Mouse (Mus musculus) lung, postnatal 4 days (tissue): ENCODE data around the gene Dppa5a.
"Not testable (repeated sequence)": the region's sequence is repeated elsewhere in the genome, so short reads cannot be mapped to it uniquely, and the experiment has no call there.

Source experiments
- DNase-seq, 2 experiments: peaks; one replicate each; pipeline ENCODE4 v3.0.0; 2021

Gene Dppa5a

DNA sequence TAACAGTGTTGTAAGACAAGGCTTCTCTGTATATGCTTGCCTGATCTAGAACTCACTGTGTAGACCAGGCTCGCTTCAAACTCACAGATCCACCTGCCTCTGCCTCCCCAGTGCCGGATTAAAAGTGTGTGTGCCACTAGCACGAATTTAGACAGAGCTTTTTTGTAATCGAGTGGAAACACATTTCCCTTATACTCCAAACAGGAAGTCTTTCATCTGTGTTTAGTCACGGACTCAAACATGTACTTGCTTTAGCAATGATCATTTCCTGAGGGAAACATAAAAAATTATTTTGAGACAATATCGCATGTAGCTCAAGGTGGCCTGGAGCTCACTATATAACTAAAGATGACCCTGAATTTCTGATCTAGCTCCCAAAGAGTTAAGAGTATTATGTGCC, 4.6 kb downstream of the Dppa5a start:
- no peak for DNase-seq

DNA sequence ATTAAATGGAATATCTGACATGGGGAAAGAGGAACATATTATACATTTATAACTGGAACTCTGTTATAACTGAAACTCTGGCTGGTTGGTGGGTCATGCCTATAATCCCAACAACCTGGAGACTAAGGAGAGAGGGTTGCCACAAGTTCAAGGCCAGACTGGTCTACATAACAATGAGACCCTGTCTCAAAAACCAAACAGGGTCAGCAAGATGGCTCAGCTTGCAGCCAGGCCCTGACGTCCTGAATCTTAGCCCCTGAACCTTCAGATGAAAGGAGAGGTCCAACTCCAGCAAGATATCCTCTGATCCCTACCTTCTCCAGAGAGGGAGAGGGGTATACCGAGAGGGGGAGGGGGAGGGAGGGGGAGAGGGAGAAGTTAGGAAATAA, 7.5 kb downstream of the Dppa5a start:
- DNase-seq, result no peak

DNA sequence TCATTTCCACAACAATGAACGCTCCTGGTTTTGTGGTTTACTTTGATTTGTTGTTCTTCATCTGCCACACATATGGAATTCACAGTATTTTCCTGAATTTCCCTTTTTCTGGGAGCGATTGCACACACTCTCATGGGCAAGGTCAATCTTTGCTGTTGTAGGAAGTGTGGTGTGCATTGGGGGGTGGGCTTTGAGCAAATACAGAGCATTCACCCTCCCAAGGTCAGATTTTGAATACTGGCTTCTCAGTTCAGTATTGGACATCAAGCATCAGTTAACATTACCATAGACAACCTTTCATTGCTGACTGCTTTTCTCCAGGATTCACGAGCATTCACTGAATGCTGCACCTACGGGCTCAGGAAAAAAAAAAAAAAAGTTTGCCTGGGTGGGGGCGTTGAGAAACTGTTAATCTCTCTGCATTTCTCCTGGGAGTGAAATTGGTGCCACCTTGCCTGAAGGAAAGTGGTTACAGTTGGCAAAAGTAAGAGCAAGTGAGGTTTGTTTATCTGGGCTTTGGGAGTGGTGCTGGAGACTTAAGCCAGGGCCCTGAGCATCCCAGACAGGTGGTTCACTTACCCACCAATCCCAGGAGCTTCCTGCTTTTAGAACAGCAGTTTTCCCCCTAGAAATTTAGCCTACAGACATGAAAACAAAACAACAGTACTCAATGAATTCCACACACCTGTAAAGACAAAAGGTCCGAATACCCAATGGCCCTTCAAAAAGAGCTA, 8.1 kb downstream of the Dppa5a start:
- DNase-seq, result no peak

DNA sequence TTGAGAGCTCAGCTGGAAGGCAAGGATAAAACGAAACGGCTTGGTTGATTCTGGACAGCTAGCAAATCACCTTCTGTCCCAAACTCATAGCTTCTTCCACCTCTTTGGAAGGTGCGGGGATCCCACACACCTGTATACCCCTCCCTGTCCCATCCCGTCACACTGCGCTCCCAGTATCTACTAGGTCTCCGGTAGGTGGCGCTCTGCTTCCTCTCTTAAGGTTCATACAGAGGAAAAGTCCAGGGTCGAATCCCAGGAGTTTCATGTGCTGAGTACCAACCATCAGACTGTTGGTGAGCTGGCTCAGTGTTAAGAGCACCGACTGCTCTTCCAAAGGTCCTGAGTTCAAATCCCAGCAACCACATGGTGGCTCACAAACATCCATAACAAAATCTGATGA, 9.9 kb downstream of the Dppa5a start:
- peak; percentile 34 to 71 for DNase-seq

DNA sequence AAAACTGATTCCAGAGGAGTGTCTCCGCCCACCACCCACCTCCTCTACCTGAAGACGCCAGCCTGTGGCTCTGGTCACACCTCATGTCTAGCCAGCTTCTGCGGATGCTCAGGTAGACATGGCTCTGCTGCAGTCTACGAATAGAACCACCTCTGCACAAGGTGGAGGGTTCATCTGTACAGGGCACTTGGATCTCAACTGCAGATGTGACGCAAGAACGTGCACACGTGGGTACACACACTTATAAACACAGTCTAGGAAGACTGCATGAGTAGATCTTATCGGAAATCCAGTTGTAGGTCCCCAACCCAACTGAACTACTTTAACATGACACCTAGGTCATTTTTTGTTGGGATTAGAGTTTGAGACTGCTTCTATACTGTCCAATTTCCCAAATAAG, 12.4 kb downstream of the Dppa5a start, which contains the start of gene Gsta2:
Gene Gsta2, minus strand, starts transcription at position 178 of the 400 bp plus-strand sequence.
- DNase-seq, result no peak

DNA sequence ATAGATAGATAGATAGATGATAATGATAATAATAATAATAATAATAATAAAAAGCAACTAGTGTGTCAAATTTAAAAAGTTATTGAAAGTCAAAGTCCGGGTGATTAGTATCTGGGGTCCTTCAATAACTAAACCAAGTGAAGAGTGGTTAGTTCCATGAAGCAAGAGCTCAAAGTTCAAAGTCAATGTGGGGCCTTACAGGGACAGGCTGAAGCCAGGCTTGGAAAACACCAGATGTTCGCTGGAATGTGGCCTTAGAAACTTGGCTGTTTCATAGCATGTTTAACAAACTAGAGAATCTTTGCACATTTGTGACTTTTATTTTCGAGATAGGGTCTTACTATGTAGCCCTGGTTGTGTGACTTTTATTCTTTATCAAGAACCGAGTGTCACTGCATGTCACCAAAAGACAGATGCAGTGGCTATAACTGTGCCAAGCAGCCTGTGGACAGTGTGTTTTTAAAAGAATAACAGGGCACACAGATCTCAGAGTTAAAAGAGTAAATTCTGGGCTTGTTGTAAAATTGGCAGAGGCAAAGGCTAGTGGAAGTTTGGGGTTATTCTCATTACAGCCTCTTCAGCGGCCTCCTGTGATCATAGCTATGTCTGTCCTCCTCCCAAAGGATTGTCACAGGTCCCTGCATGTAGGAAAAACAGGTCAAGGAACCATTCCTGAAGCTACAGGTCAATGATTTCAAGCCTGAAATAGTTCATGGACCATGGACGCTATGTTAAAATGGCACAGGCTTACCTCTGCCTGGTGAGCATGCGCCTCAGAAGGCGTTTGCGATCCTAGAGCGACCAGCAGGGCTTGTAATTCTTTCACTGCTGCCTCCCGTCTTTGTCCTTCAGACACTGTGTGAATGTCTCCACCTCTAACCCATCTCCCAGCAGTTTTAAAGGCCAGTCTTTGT, 13.1 kb downstream of the Dppa5a start:
- DNase-seq, result no peak

DNA sequence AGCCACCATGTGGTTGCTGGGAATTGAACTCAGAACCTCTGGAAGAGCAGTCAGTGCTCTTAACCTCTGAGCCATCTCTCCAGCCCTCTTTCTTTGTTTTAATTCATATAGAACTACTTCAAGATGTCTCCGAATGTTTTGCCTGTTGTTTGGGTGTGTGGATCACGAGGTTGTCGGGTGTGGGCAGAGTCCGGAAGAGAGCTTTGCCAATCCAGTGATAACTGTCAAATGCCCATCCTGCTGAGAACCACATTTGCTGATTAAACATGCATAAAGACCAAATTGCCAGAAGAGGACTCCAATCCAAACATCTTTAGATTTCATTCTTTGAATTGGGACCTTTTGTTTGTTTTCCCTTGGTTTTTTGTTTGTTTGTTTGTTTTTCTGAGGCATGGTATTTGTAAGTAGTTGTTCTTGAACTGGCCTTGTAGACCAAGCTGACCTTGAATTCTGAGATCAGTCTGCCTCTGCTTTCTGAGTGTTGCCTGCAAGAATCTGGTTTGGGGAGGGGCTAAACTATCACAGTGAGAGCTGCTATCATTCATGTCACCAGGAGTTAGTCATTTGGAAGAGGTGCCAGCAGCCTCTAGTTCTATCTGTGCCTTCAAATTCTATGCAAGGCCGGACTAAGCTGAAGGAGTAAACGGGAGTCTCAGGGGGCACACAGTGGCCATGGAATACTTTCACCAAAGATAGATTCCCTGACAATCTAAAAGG, 16.3 kb downstream of the Dppa5a start:
- DNase-seq, result no peak

DNA sequence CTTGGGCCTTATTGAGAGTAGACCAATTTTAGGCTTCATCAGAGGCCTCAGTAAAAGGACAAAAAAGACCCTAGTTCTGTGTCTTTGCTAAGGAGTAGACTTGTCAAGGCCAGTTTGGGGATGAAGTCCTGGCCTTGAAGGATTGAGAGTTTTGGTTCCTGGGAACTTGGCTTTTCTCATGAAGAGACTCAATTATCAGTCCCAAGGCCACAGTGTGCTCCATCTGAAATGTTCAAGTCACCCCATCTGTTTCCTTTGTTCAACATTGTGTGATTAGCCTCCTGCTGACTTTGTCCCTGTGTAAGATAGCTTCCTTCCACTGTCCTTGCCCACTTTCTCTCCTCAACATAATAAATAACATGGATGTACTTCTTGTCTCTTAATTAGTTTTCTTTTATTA, 18.0 kb downstream of the Dppa5a start:
- DNase-seq, result not testable (repeated sequence)

DNA sequence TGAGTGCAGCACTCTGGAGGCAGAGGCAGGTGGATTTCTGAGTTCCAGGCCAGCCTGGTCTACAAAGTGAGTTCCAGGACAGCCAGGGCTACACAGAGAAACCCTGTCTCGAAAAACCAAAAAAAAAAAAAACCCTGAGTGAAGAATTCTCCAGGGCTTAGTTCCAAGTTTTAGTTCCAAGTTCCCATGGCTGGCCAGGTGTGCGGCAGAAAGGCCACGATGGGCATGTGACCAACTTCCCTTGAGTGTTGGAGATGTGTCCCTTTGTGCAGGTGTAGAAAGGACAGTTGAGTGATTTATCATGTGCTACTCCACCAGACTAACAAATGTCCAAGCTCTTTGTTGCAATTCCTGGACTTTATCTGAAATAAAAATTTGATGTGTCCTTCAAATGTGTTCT, 18.8 kb downstream of the Dppa5a start:
- not testable (repeated sequence) for DNase-seq

DNA sequence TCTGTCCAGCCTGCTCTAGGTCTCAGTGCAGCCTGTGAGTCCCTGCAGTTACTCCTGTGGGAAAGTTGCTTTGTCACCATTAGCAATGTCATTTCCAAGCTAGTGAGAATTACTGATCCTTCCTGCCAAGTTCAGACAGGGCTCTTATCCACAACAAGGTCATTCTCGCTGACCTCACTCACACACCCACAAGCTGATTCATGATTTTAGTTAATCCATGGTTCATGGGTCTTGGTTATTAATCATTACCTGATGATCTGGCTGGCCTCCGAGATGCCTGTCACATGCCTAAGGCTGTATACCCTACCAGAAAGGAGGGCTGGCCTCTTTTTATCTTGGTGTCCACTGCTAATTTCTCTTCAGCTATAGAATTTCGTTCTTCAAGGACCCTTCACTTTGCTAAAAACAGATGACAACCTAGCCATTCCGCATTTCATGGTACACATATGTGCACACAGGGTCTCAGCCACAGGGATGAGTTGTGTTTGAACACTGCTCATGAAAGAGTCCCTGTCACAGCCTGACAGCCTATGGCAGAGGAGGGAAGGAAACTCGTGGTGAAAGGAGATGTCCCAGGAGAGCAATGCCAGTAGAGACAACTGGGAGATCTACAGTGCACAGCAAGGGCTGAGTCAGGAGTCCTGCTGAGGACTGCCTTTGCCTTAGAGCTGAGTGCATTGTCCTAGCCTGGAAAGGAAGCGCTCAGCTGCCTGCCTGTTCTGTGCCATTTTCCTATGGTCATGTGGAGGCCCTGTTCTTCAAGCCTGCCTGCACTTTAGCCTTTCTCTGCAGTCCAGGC, 19.6 kb downstream of the Dppa5a start:
- not testable (repeated sequence) for DNase-seq

DNA sequence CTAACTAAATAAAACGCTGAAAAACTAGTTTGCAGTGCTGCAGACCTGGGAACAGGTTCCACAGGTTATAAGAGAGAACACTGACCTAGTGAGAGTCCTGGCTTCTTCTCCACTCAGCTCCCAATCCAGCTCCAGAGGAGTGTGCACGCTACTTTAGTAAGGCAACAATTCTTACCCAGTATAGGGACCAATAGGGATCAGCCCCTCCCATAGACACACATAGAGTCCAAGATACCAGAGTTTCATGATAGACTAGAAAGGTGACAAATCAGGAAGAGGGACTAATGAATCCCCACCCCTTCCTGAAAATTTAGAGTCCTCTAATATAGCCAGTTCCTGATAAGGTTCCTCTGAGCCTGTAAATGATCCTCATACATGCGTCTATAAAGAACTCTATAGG, 21.0 kb downstream of the Dppa5a start:
- DNase-seq, result no peak

DNA sequence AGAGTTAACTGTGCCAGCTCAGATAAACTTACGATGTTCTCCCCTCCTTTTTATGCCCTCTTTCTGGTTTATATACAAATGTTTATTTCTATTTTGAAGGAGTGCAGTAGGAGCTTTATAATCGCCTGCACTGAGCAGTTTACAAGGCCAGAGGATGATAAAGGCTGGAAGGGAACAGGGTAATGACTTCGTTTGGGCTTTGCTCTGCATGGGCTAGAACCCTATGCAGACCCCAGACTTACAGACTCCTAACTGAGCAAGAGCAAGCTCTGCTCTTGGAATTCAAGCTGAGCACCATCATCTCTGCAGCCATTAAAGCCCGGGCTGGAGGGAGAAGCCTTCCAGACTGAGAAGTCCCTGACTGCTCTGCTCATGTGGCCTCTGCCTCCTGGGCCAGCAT, 22.7 kb downstream of the Dppa5a start:
- not testable (repeated sequence) for DNase-seq

DNA sequence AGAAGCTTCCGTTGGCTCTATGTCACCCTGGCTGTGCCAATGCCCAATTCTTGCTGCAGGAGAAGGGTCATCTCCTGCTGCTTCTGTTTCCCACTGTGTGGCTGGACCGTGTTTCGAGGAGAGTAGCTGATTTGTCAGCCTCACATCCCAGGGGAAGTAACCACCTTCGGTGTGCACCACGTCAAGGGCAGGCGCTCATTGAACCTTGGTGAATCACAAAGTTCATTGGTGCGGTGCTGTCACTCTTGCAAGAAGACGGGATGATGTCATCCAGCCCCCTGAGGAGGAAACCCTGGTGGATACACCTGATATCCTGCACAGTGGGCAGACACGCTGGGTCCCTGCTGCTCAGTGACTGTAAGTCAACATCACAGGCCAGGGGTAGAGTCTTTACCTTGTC, 24.9 kb downstream of the Dppa5a start:
- DNase-seq, result not testable (repeated sequence)

DNA sequence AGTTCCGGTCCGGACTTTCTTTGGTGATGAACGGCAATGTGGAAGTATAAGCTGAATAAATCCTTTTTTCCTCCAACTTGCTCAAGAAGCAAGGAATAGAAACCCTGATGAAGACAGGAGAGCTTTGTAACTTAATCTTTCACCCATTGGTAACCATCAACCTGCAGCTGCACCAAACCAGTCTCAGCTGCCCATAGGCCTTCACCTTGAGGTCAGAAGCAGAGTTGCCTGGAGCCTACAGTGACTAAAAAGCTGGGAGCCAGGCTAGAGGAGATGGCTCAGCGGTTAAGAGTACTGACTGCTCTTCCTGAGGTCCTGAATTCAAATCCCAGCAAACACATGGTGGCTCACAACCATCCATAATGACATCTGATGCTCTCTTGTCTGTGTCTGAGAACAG, 25.5 kb downstream of the Dppa5a start:
- not testable (repeated sequence) for DNase-seq

DNA sequence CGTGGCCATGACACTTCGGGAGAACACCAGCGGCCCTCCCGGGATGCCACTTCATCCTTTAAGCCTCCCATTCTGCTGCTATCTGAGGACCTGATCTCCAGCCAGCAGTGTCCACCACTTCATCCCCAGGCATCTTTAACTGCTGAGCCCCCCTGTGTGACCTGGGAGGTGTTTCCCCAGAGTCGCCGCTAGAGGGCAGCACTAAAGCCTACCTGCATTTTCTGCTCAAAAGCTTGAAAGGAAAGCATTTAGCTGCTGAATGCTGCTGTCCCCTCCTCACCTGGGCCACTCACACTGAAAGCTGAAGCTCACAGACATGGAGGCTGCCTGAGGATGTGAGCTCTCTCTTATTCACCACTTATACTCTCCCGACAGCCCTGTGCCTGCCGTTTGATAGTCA, 27.7 kb downstream of the Dppa5a start:
- DNase-seq, result peak; percentile 26 to 44

DNA sequence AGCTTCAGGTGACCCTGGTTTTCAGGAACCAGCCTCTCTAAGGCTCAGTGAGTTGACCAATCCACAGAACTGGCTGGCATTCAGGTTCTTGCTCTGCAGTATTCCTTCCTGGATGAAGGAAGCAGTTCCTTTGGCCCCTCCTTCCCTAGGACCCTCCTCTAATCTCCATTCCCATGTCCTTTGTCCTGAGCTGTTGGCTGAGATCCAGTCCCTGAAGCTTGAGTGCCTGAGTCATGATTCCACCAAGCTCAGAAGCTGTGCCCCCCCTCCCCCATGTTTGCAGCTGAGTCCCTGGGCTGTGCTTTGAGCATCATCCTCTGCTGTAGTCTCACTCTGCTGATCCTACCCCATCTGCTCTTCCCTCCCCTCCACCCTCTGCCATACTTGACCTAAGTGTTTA, 30.9 kb downstream of the Dppa5a start:
- DNase-seq, result not testable (repeated sequence)

DNA sequence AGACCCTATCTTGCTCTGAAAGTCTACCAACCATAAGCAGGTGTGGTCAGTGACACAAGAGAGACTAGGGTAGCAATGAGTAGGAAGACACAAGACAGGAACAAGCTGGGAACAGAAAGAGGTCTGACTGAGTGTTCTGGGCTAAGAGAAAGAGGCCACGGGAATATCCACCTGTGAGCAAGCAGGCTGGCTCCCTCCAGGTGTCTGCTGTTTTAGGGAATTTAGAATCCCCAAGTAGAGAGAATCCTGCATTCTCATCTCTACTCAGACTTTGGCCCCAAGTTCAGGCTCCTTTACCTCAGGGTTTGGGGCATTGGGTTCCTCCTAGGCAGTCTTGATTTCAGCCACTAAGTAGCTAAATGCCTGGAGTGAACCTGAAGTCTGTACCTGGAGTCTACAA, 40.7 kb downstream of the Dppa5a start, which contains the start of gene Omt2b:
Gene Omt2b, plus strand, starts transcription at position 301 of the 400 bp plus-strand sequence.
- not testable (repeated sequence) for DNase-seq

DNA sequence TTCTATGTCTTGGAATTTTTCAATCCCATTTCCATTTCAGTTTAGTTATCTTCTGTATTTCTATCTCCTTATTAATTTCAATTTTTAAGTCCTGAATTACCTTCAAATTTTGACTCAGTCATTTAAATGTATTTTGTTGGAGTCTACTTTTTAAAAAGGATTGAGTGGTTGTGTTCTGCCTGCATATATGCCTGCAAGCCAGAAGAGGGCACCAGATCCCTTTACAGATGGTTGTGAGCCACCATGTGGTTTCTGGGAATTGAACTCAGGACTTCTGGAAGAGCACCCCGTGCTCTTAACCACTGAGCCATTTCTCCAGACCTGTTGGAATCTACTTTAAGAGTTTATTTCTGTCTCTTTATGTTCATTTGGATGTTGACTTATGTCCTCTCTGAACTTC, 48.5 kb downstream of the Dppa5a start:
- DNase-seq, result no peak
